Mouse (Mus musculus) brain, embryonic 14.5 days (tissue): ENCODE results near the gene Aff3.

Experiments used
- CTCF ChIP-seq: fragments of 200-500 bp; IDR thresholded peaks from 2 replicates; pipeline ENCODE4 v1.5.1; 2012; ENCODE audit warnings: inconsistent platforms, mild to moderate bottlenecking, moderate library complexity, borderline replicate concordance; ENCODE audit not compliant: insufficient read depth, insufficient read length; ENCODE audit errors: extremely low read depth
- POLR2A ChIP-seq: fragments of 200-500 bp; IDR thresholded peaks from 2 replicates; pipeline ENCODE4 v1.6.1; 2012; ENCODE audit warnings: mild to moderate bottlenecking, inconsistent platforms, borderline replicate concordance; ENCODE audit not compliant: poor library complexity, insufficient read depth, insufficient read length, severe bottlenecking; ENCODE audit errors: extremely low read depth

DNA sequence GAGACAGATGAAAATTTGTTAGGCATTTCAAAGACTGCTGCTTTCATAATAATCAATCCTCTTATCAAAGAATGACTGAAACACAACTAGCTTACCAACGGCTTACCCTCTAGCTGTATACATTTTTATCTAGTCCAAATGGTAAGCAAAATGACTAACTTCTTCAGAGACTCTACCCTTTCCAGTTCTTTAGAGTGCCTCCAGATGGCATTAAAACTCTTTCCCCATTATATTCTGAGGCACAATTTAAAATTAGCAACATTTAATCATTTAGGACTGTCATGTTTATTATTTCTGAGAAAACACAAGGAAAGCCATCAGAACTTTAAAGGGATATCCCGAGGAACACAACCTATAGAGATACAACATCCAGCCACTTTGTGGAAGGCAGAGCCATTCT is 346.1 kb downstream of the Aff3 start:
- TF ChIP-seq CTCF (no peak), POLR2A (no peak)
